8 mouse cellular contexts compared by ENCODE assay signal in genomic region chr6:72959175-72959574, GRCm38 (mm10). TPM values are rescaled to one million over a fixed set of nuclear protein-coding genes. Genes with fewer than 3 reads are reported as not detected.
A peak's percentile ranks its signal among the peaks of the same experiment; 100 is the strongest.
DNase-seq lines count a peak whose midpoint lies in the region; ATAC-seq and TF ChIP-seq lines count a peak whose summit lies in the region.

No protein-coding gene starts in this region.

- no peaks in the 10 kb centered on the region for H3K9me3 ChIP-seq in heart, embryonic 13.5 days
- H3K9me3 ChIP-seq in E14TG2a.4 (ENCODE audit: low read length), result no peaks in the 10 kb centered on the region
- no peaks in the 10 kb centered on the region for H3K9me3 ChIP-seq in forebrain, embryonic 15.5 days
- no peaks in the 10 kb centered on the region for H3K9me3 ChIP-seq in liver, postnatal 0 days (ENCODE audit: low read length)

- H3K4me1 ChIP-seq in heart, embryonic 13.5 days, result peaks cover 44% of the 10 kb centered on the region
- peaks cover 63% of the 10 kb centered on the region for H3K4me1 ChIP-seq in E14TG2a.4 (replicated peaks; ENCODE audit: low read depth, low read length)
- peaks cover 25% of the 10 kb centered on the region for H3K4me1 ChIP-seq in forebrain, embryonic 15.5 days
- peaks cover 39% of the 10 kb centered on the region for H3K4me1 ChIP-seq in liver, postnatal 0 days (ENCODE audit: insufficient read depth)

- no peak for TF ChIP-seq CTCF in E14TG2a.4 (conservative IDR thresholded peaks at IDR 0.05; ENCODE audit: low read length)
- TF ChIP-seq CTCF in liver, postnatal 0 days (IDR thresholded peaks at IDR 0.05; ENCODE audit: low read depth), result no peak

- peak overlapping the region; percentile 56; the same call in 1 of the 2 replicates for H3K27ac ChIP-seq in heart, embryonic 13.5 days (replicated peaks)
- H3K27ac ChIP-seq in forebrain, embryonic 15.5 days (replicated peaks), result peak overlapping the region; percentile 98
- H3K27ac ChIP-seq in liver, postnatal 0 days (ENCODE audit: low read depth), result no peak overlapping the region

- no peaks in the 10 kb centered on the region for H3K27me3 ChIP-seq in heart, embryonic 13.5 days (replicated peaks)
- no peaks in the 10 kb centered on the region for H3K27me3 ChIP-seq in E14TG2a.4 (ENCODE audit: insufficient read depth, low read length)
- H3K27me3 ChIP-seq in forebrain, embryonic 15.5 days, result no peaks in the 10 kb centered on the region
- H3K27me3 ChIP-seq in liver, postnatal 0 days (ENCODE audit: insufficient read depth, low read length), result no peaks in the 10 kb centered on the region

- intact Hi-C loops in heart, postnatal 10 days (cut with DNase I), result loop anchor here (5.0 kb wide), 1 partner anchor 53 kb away; no protein-coding TSS in a partner anchor

- peak overlapping the region; percentile 99 for H3K9ac ChIP-seq in heart, embryonic 13.5 days
- H3K9ac ChIP-seq in forebrain, embryonic 15.5 days (replicated peaks), result peak overlapping the region; percentile 100
- H3K9ac ChIP-seq in liver, postnatal 0 days (replicated peaks), result no peak overlapping the region

- no peak for ATAC-seq in heart, embryonic 13.5 days (ENCODE audit: extremely low read depth, insufficient number of reproducible peaks, low FRiP score, low TSS enrichment)
- no peak for ATAC-seq in forebrain, embryonic 15.5 days (replicated peaks)
- no peak for ATAC-seq in liver, postnatal 0 days

- no peak for DNase-seq in heart, postnatal 10 days
- no peak for DNase-seq in liver, postnatal 0 days
- no peak for DNase-seq in spleen, postnatal 4 days (ENCODE audit: low spot score in 2 of 2)
- DNase-seq in adrenal gland, adult 8-10 months, result no peak
- DNase-seq in urinary bladder, postnatal 36 days (ENCODE audit: low spot score in 2 of 2), result no peak

- TF ChIP-seq EP300 in liver, postnatal 0 days (IDR thresholded peaks at IDR 0.05; ENCODE audit: low read depth), result no peak

- peak overlapping the region; percentile 84 for H3K4me2 ChIP-seq in heart, embryonic 13.5 days
- H3K4me2 ChIP-seq in forebrain, embryonic 15.5 days (replicated peaks), result peak overlapping the region; percentile 67
- peak overlapping the region; percentile 70 for H3K4me2 ChIP-seq in liver, postnatal 0 days (ENCODE audit: low read depth, low read length)

- H3K36me3 ChIP-seq in heart, embryonic 13.5 days, result no peaks in the 10 kb centered on the region
- peaks cover 7% of the 10 kb centered on the region; the same call in 1 of the 2 replicates for H3K36me3 ChIP-seq in E14TG2a.4 (ENCODE audit: insufficient read depth, low read length)
- H3K36me3 ChIP-seq in forebrain, embryonic 15.5 days, result no peaks in the 10 kb centered on the region
- no peaks in the 10 kb centered on the region for H3K36me3 ChIP-seq in liver, postnatal 0 days (replicated peaks; ENCODE audit: insufficient read depth, low read length)

- H3K4me3 ChIP-seq in heart, embryonic 13.5 days, result peak overlapping the region; percentile 91
- H3K4me3 ChIP-seq in E14TG2a.4 (replicated peaks; ENCODE audit: low read length), result peak overlapping the region; percentile 94
- peak overlapping the region; percentile 87 for H3K4me3 ChIP-seq in forebrain, embryonic 15.5 days
- H3K4me3 ChIP-seq in liver, postnatal 0 days (ENCODE audit: low read depth, low read length), result no peak overlapping the region

- WGBS in heart, embryonic 13.5 days, result 28% methylated on average over 4 of the region's 4 CpGs
- WGBS in forebrain, embryonic 15.5 days, result 23% methylated on average over 4 of the region's 4 CpGs
- 40% methylated on average over 4 of the region's 4 CpGs for WGBS in liver, postnatal 0 days (ENCODE audit: insufficient replicate concordance)

RNA-seq across cellular contexts. Expression of gene Tmsb10, which starts 0.6 kb away (rescaled TPM):
- 1,351 and 1,381 TPM in 2 replicates for polyA plus RNA-seq in heart, embryonic 13.5 days (2015; fragmentation: Nextera tagmentation; extraction: Ambion mirVana)
- 100 to 1,000 TPM; 526 to 622 TPM for total RNA-seq in heart, postnatal 10 days (2021)
- 4,419 and 4,667 TPM in 2 replicates for polyA plus RNA-seq in forebrain, embryonic 15.5 days (2015; fragmentation: Nextera tagmentation; extraction: Ambion mirVana)
- polyA plus RNA-seq in liver, postnatal 0 days (2015; fragmentation: Nextera tagmentation; extraction: Ambion mirVana), result 320 and 328 TPM in 2 replicates
- total RNA-seq in adrenal gland, adult 8-10 months (2022), result 100 to 1,000 TPM in 3 of 4 experiments, 10 to 100 TPM in 1; 94.6 to 217 (median 164) TPM

RNA-seq across cellular contexts. Expression of gene Kcmf1, which starts 59.4 kb away (rescaled TPM):
- 27.1 and 30.4 TPM in 2 replicates for polyA plus RNA-seq in heart, embryonic 13.5 days (2015; fragmentation: Nextera tagmentation; extraction: Ambion mirVana)
- total RNA-seq in heart, postnatal 10 days (2021), result 10 to 100 TPM; 89.6 to 92.4 TPM
- 37.6 and 38.9 TPM in 2 replicates for polyA plus RNA-seq in forebrain, embryonic 15.5 days (2015; fragmentation: Nextera tagmentation; extraction: Ambion mirVana)
- polyA plus RNA-seq in liver, postnatal 0 days (2015; fragmentation: Nextera tagmentation; extraction: Ambion mirVana), result 32.9 and 33.5 TPM in 2 replicates
- 10 to 100 TPM; 70.8 to 89.2 (median 76.8) TPM for total RNA-seq in adrenal gland, adult 8-10 months (2022)
